27 mouse cellular contexts compared by ENCODE assay signal in genomic region chr13:9380740-9381410, GRCm38 (mm10).
A peak's percentile ranks its signal among the peaks of the same experiment; 100 is the strongest.
DNase-seq lines count a peak whose midpoint lies in the region; ATAC-seq lines count a peak whose summit lies in the region.
"Had no signal": no experiment of that assay in that cellular context is flagged by ENCODE, and none has a peak within 500 bp of the region (broad histone marks: within the 10 kb centered on the region; RNA-seq: fewer than 3 reads in every experiment).

No protein-coding gene starts in this region.

- peaks cover 13% of the 10 kb centered on the region for H3K9me3 ChIP-seq in megakaryocyte, embryonic 14.5 days
- H3K9me3 ChIP-seq: embryonic facial prominence, embryonic 10.5 days; forebrain, embryonic 12.5 days; G1E; heart, embryonic 10.5 days; hindbrain, embryonic 12.5 days; intestine, embryonic 15.5 days; kidney, embryonic 15.5 days; liver, embryonic 13.5 days had no signal

- H3K4me3 ChIP-seq in megakaryocyte, embryonic 14.5 days (replicated peaks), result peak overlapping the region; percentile 60
- H3K4me3 ChIP-seq: embryonic facial prominence, embryonic 10.5 days; forebrain, embryonic 12.5 days; heart, embryonic 10.5 days; hindbrain, embryonic 12.5 days; intestine, embryonic 15.5 days; kidney, embryonic 15.5 days; limb, embryonic 13.5 days; liver, embryonic 13.5 days; midbrain, embryonic 10.5 days had no signal

- no peaks in the 10 kb centered on the region for H3K27me3 ChIP-seq in megakaryocyte, embryonic 14.5 days (replicated peaks)
- H3K27me3 ChIP-seq: forebrain, embryonic 12.5 days; hindbrain, embryonic 12.5 days; intestine, embryonic 15.5 days; kidney, embryonic 15.5 days; limb, embryonic 13.5 days; liver, embryonic 13.5 days had no signal

- H3K36me3 ChIP-seq in megakaryocyte, embryonic 14.5 days (replicated peaks; ENCODE audit: low read length), result no peaks in the 10 kb centered on the region
- H3K36me3 ChIP-seq: embryonic facial prominence, embryonic 10.5 days; forebrain, embryonic 12.5 days; G1E; heart, embryonic 10.5 days; hindbrain, embryonic 12.5 days; intestine, embryonic 15.5 days; kidney, embryonic 15.5 days; limb, embryonic 13.5 days; liver, embryonic 13.5 days; midbrain, embryonic 10.5 days had no signal

- no peak for ATAC-seq in megakaryocyte, adult 5-6 weeks (ENCODE audit: poor library complexity, severe bottlenecking)
- ATAC-seq in activated CD4-positive, CD25-positive, alpha-beta regulatory T cell, adult 4 months, result peak; percentile 63
- peak; percentile 71 to 75; a peak in 3 of 4 replicates for ATAC-seq in hematopoietic stem cell, adult 5-6 weeks (replicated peaks in 1 of 2; ENCODE audit: insufficient read depth in 1 of 2, low FRiP score in 2 of 2, low TSS enrichment in 1 of 2, low read depth in 1 of 2, poor library complexity in 2 of 2, severe bottlenecking in 2 of 2)
- ATAC-seq: intestine, embryonic 15.5 days had no signal

- H3K4me1 ChIP-seq in megakaryocyte, embryonic 14.5 days, result peaks cover 4% of the 10 kb centered on the region
- H3K4me1 ChIP-seq: embryonic facial prominence, embryonic 10.5 days; forebrain, embryonic 12.5 days; hindbrain, embryonic 12.5 days; intestine, embryonic 15.5 days; kidney, embryonic 15.5 days; liver, embryonic 13.5 days; midbrain, embryonic 10.5 days had no signal

- no peak for DNase-seq in right cerebral cortex, adult 2 months (ENCODE audit: low spot score in 2 of 2)
- DNase-seq in adrenal gland, adult 8-10 months, result no peak
- DNase-seq in urinary bladder, postnatal 36 days (ENCODE audit: low spot score in 2 of 2), result no peak
- DNase-seq: adrenal gland, postnatal 25 days; cerebellum, adult 18-20 months; cerebellum, postnatal 36 days; gastrocnemius, postnatal 14 days; heart, postnatal 10 days; kidney, postnatal 4 days; liver, embryonic 13.5 days; lung, embryonic 14.5 days; lung, postnatal 36 days; right cerebral cortex, adult 18-20 months; thymus, postnatal 4 days had no signal
